Mouse (Mus musculus) brain, embryonic 14.5 days (tissue): ENCODE measurements around the gene Phactr3. TPM values are rescaled to one million over a fixed set of nuclear protein-coding genes. Genes with fewer than 3 reads are reported as not detected.

Experiments
- DNase-seq: peaks from one replicate; pipeline ENCODE4 v3.0.0-alpha.2; 2011; ENCODE audit warnings: low read depth
- CTCF ChIP-seq: fragments of 200-500 bp; IDR thresholded peaks from 2 replicates; pipeline ENCODE4 v1.5.1; 2012; ENCODE audit warnings: inconsistent platforms, mild to moderate bottlenecking, moderate library complexity, borderline replicate concordance; ENCODE audit not compliant: insufficient read depth, insufficient read length; ENCODE audit errors: extremely low read depth
- POLR2A ChIP-seq: fragments of 200-500 bp; IDR thresholded peaks from 2 replicates; pipeline ENCODE4 v1.6.1; 2012; ENCODE audit warnings: mild to moderate bottlenecking, inconsistent platforms, borderline replicate concordance; ENCODE audit not compliant: poor library complexity, insufficient read depth, insufficient read length, severe bottlenecking; ENCODE audit errors: extremely low read depth
- polyA plus RNA-seq: library from polyadenylated mRNA; depleted of rRNA; stranded (reverse); fragments of >200 nt; gene quantifications from 2 replicates; pipeline ENCODE4 v1.2.3, GENCODE M21; 2012

Phactr3 gene
- polyA plus RNA-seq, 1 experiment: 64.7 TPM

- TF ChIP-seq CTCF: no peak
- no peak for TF ChIP-seq POLR2A
- DNase-seq: no peak
Observed at GRCm38 (mm10) chr2:178163981-178164380, 45.2 kb downstream of the Phactr3 start.

DNA sequence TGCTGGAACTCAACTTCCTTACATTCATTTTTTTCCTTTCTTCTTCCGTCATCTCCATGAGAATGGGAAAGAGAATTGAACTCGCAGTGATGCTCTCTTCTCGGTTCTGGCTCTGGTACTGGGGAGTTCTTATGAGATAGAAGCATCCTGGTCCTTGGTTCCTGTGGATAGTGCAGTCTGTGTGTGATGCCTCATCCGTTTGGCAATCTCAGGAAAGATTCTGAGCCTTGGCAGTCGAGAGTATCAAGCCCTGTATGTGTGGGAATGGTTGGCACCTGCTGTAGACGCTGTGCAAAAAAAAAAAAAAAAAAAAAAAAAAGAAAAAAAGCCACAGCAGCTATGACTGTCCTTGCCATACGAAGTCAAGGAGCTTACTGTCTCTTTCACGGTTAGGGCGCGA, 47.2 kb downstream of the Phactr3 start:
- DNase-seq: peak; percentile 32
- TF ChIP-seq POLR2A (no peak), CTCF (no peak)

GRCm38 (mm10) chr2:178169983-178170382, 51.2 kb downstream of the Phactr3 start:
- TF ChIP-seq POLR2A (no peak), CTCF (no peak)
- DNase-seq: peak; percentile 6

DNA sequence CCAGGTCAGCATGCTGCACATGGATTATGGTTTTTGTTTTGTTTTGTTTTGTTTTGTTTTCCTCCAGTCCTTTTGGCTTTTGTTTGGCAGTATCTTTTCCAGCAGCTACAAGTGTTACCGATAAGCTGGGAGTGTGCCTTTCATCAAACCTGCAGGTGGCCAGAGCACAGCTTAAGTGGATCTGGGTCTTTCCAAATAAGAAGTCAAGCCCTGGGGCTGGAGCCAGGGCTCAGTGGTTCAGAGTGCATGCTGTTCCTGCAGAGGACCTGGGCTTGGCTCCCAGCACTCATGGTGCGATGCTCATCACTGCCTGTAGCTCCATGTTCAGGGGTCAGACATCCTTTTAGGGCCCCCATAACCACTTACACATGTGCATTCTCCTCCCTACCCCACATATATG, 55.2 kb downstream of the Phactr3 start:
- DNase-seq: no peak
- TF ChIP-seq POLR2A: no peak
- no peak for TF ChIP-seq CTCF

DNA sequence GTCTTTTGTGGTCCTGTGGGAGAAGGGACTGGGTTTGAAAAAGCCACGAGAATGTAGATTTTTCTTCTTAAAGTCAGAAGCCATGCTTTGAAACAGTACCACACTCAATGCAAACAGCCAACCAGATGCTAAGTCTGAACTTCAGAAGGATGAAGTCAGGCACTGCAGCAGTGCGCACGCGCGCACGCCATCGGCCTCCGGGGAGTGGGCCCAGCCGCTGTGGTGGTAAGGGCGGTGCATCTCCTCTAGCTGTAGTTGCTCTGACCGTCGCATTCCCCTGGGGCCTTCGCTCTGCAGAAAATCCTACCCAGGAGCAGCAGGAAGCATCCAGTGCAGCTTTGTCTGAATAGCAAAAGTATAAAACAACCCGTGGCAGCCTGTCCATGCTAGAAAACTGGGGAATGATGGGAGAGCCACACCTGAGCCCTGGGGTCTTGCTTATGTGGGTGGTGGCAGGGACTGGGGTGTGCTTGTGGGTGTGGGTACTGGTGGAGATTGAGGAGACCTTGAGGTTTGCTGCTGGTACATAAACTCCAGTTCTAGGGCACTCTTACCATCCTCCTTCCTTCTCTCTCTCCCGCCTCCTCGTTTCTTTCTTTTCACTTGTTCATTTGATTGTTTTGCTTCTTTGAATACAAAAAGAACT, 56.6 kb downstream of the Phactr3 start:
- no peak for TF ChIP-seq POLR2A
- TF ChIP-seq CTCF: no peak
- DNase-seq: peak; percentile 89

DNA sequence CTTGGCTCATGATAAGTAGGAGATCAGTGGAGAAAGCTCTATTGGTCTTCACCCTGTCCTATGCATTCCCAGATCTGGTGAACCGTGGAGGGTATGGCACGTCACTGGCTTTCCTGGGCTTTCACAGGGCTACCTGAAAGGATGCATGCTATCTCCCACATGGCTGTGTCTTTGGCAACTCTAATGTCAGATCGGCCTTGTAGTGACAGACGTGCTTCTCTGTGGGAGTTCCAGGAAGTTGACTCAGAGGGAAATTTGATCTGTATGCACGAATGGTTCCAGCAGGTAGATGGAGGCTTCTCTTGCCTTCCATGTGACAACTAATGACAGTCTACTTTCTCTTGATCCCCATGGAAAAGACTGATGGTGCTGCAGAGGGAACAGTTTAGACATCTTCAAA, 65.5 kb downstream of the Phactr3 start:
- TF ChIP-seq POLR2A (no peak), CTCF (no peak)
- no peak for DNase-seq

DNA sequence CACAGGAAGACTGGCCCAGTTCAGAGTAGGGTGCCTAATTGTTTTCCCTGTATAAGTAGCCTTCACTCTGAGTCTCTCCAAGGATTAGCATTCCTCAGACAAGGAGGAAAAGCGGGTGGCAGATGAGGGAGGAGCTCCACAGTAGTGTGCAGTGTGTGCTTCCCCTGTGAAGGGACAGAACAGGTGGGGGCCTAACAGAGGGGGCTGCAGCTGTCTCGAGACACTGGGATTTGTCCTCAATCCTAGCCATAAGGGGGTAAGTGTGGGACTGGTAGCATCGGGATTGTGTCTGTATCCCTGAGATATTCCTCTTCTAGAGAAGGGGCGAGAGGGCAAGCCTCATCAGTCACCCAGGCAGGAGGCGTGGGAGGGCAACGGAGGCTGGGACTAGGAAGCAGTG, 66.1 kb downstream of the Phactr3 start:
- DNase-seq: no peak
- TF ChIP-seq CTCF (no peak), POLR2A (no peak)

GRCm38 (mm10) chr2:178188988-178189387, 70.2 kb downstream of the Phactr3 start:
- DNase-seq: peak; percentile 33
- TF ChIP-seq POLR2A (no peak), CTCF (no peak)

GRCm38 (mm10) chr2:178192881-178193280, 74.1 kb downstream of the Phactr3 start:
- peak; percentile 23 for DNase-seq
- TF ChIP-seq POLR2A: no peak
- no peak for TF ChIP-seq CTCF

DNA sequence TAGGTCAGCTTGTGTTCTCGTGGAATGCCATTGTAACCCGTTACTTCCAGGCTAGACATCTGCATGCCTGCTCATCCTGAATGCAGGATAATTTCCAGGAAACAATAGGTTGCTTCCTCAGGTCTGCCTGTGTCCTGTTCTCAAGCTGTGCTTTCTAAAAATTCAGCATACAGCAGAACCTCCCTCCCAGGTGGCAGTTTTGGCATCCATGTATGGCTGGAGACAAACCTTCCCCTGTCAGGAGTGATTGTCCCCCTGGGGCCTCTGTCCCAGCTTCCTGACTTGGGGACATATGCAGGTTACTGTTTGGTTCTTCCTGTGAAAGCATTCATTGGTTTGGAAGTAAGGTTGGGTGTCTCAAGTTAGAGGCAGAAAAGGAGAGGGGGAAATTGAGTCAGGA, 74.7 kb downstream of the Phactr3 start:
- no peak for DNase-seq

GRCm38 (mm10) chr2:178194908-178195307, 76.1 kb downstream of the Phactr3 start:
- TF ChIP-seq CTCF: no peak
- TF ChIP-seq POLR2A: no peak
- peak; percentile 39 for DNase-seq

More for the DNA sequence above, 74.7 kb downstream of the Phactr3 start:
- TF ChIP-seq POLR2A (no peak), CTCF (no peak)

DNA sequence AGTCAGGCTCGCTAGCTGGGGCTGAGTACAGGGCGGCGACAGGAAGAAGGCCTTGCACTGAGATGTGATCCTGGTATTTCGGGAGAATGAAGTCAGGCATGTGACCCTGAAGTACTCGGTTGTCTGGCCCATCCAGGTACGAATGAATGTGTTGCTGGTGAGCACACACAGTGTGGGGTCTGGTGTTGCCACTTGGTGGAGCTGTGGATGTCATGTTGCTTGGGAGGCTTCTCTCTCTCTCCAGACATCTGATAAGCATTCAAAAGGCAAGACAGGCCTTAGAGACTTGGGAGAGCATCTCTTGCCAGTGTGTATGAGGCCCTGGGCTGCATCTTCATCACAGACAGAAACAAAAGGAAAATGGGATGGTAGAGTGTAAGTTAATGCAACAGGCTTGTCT, 77.3 kb downstream of the Phactr3 start:
- TF ChIP-seq POLR2A: no peak
- no peak for TF ChIP-seq CTCF

DNA sequence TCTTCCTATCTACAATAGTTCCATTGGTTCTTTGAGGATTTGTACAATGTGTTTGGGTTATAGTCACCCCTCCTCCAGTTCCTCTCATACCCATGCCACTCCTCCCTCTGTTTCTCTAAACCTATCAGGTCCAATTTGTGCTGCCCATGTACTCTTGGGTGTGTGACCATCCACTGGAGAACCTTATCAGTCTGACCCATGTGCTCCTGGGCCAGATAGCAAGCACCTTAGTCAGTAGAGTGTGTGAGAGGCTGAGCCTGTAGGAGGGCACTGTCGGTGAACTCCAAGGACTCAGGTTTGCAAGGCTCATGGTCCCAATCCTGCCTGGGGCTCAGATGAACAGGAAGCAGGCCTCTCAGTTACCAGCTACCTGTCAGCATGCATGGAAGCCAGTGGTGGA, 78.8 kb downstream of the Phactr3 start:
- DNase-seq: no peak
- no peak for TF ChIP-seq POLR2A
- TF ChIP-seq CTCF: no peak

More for the DNA sequence above, 77.3 kb downstream of the Phactr3 start:
- no peak for DNase-seq

DNA sequence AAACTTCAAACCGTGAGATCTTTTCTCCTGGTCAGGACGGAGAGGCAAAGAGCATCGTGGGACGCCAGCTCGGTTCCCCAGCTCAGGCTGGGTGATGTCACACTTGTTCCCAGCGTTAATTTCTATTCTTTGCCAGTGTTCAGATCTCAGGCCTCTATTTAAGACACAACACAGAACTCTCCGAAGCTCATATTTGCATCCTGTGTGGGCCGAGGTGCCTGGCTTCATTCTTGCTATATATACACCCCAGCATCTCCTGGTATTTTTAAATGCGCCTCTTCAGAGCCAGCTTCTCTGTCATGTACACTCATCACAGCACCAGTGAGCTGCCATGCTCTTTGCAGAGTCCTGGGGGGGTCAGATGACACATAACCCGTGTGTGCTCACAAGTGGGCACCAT, 85.7 kb downstream of the Phactr3 start:
- no peak for TF ChIP-seq CTCF
- TF ChIP-seq POLR2A: no peak
- DNase-seq: no peak

DNA sequence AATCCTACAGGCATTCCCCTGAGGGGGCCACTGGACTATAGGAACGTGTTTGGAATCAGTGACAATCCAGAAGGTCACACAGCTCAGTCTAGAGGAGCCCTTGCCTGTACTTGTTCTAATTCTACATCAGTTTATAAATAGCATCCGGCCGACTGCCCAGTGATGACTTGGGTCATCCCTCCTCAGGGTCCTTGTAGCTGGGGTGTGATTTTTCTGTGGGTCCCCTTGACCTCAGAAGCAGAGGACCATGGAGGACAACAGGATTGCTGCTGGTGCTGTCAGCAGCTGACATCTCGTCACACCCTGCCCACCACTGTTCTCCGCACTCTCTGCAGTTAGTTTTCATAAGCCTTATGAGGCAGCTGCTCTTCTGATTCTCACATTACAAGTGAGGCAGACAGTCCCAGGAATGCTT, 89.4 kb downstream of the Phactr3 start:
- no peak for DNase-seq
- TF ChIP-seq POLR2A: no peak
- no peak for TF ChIP-seq CTCF

DNA sequence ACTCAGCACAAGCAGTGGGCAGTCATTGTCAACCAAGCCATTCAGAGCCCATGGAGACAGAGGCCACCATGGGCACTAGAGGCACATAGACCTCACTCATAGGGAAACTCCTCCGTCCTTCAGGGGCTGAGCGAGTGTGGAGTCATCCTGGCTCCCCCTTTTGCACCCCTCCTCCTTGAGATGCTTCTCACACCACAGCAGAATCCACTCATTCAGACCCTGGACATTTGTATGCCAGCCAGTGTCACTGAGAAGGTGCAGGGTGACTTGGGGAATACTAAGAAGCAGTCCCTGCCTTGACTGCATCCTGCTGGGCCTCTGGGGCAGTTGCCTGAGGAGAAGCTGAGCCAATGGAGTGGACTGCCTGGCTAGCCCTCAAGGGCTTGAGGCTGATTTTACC, 95.1 kb downstream of the Phactr3 start:
- TF ChIP-seq POLR2A (no peak), CTCF (no peak)
- DNase-seq: peak; percentile 11

- no peak for DNase-seq
- TF ChIP-seq CTCF: no peak
- no peak for TF ChIP-seq POLR2A
Observed at GRCm38 (mm10) chr2:178214531-178214930, 95.8 kb downstream of the Phactr3 start.
